Mouse (Mus musculus): ENCODE measurements at regions not wholly inside any gene's neighbourhood (a gene's known extent, or its start where the extent isn't known, plus 50 kb on each side); places are given as distances from the start of the nearest gene placed in this dataset.

DNA sequence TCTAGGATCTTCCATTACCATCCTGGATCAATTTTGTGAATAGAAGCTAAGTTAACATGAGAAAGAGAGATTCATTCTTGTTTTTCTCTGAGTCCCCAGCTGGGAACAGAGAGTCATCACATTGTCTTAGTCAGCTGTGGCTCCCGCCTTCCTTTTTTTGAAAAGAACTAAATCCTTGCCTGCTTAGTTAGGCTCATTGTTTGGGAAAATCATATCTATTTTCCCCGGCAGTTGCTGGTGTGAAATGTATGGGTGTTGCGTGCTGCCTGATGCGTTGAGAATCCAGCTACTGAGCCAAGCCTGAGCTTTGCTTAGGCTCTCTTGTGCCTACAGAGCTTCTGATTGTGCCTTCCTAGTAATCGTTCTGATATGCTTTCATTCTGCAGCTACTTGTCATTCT is 66.3 kb downstream of the Fam50b start:
- no peak for ATAC-seq (ENCODE audit: low read depth)
- Histone ChIP-seq H3K36me3 (no peaks in the 10 kb centered on the region), H3K4me2 (no peak overlapping the region), H3K4me3 (no peak overlapping the region), H3K9me3 (no peaks in the 10 kb centered on the region), H3K27me3 (no peaks in the 10 kb centered on the region), H3K27ac (replicated peaks) (no peak overlapping the region), H3K9ac (no peak overlapping the region), H3K4me1 (replicated peaks) (peaks cover 1% of the 10 kb centered on the region)
- WGBS = 80% methylated on average over 5 of the region's 5 CpGs

DNA sequence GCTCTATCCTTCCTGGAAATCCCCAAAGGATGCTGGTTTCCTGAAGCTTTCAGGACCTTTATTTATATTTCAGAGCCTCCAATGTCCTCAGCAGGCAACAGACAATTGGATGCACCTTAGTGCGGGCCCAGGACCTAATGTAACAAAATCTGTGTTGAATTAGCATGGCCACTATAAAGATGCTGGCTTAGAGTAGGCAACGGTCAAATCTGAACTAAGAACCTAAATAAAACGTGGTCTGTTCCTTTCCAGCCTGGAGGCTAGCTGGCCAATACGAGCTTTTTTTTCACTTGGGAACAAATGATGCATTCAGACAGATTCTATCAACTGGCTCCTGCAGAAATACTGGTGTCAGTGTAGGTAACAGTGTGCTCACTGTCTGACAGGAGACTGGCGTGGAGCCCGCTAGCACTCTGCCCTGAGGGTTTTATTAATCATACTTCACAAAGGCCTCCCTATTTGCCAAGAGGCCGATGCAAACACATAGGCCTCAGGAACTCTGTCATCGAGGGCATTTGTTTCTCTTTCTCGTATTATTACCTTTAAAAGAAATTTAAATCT is 68.5 kb upstream of the Prpf4b start:
- WGBS = 42% methylated on average over 9 of the region's 9 CpGs
- H3K27ac ChIP-seq (replicated peaks) = peak overlapping the region; percentile 62
- H3K9me3 ChIP-seq = no peaks in the 10 kb centered on the region
- H3K9ac ChIP-seq = no peak overlapping the region
- no peaks in the 10 kb centered on the region for H3K27me3 ChIP-seq
- ATAC-seq (ENCODE audit: low read depth) = peak; percentile 63
- no peak overlapping the region for H3K4me3 ChIP-seq
- H3K4me2 ChIP-seq = no peak overlapping the region
- H3K4me1 ChIP-seq (replicated peaks) = peaks cover 12% of the 10 kb centered on the region
- no peaks in the 10 kb centered on the region for H3K36me3 ChIP-seq

DNA sequence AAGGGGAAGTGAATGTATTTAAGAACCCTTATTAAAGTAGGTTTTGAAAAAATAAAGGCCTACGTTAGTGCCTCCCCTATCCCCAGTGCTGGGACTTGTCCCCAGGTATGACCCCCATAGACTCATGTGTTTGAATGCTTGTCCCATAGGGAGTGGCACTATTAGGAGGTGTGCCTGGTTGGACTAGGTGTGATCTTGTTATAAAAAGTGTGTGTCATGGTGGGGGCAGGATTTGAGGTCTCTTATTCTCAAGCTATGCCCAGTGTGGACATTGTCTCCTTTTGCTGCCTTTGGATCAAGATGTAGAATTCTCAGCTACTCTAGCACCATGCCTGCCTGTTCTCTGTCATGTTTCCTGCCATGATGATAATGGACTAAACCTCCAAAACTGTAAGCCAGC is 65.6 kb upstream of the Prpf4b start:
- H3K9ac ChIP-seq = no peak overlapping the region
- H3K4me3 ChIP-seq = no peak overlapping the region
- H3K4me2 ChIP-seq = no peak overlapping the region
- peaks cover 19% of the 10 kb centered on the region for H3K4me1 ChIP-seq (replicated peaks)
- no peak overlapping the region for H3K27ac ChIP-seq (replicated peaks)
- peaks cover 5% of the 10 kb centered on the region; the same call in 1 of the 2 replicates for H3K9me3 ChIP-seq
- ATAC-seq (ENCODE audit: low read depth) = no peak
- H3K36me3 ChIP-seq = no peaks in the 10 kb centered on the region
- 100% methylated on average over 1 of the region's 1 CpGs for WGBS
- H3K27me3 ChIP-seq = no peaks in the 10 kb centered on the region

DNA sequence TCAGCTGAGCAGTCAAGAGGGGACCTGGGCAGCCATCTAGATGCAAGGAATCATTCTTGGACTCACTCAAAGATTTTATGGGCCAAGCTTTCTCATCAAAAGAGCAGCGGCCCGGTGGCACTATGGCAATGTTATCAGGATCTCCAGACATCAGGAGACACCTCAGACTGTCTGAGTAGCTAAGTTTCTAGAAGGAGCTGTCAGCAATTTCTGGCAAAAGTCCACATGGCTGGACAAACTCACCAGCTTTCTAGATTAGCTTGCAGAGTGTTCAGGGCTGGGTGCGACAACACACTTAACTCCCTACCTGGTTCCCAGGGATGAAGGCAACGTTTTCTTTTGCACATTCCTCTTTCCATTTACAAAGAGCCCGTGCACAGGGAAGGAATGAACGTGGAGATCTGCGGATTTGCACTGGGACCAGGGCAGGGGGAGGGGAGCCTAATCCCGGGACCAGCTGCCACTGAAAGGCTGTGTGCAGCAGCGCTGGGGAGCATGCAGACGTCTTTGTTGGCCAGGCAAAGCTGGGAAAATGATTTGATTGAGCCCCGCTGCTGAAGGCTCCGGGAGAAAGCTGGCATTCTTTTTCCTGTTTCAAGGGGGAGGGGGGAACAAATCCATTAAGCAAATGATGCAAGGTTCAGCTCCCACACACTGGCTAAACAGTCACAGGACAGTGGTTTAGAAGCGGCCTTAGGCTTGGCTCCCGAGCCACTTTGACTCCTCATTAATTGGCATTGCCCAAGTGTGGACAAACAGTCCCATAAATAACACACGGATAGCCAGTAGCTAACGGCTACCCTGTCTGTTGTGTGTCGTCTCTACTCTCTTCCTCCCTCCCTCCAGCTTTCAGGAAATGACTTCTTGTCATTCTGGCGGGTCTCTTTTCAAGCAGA is 60.7 kb upstream of the Prpf4b start:
- no peaks in the 10 kb centered on the region for H3K27me3 ChIP-seq
- peak overlapping the region; percentile 1; the same call in 1 of the 2 replicates for H3K9ac ChIP-seq
- ATAC-seq (ENCODE audit: low read depth) = peak; percentile 92
- H3K27ac ChIP-seq (replicated peaks) = peak overlapping the region; percentile 55
- peak overlapping the region; percentile 38 for H3K4me2 ChIP-seq
- H3K4me1 ChIP-seq (replicated peaks) = peaks cover 33% of the 10 kb centered on the region
- H3K4me3 ChIP-seq = no peak overlapping the region
- H3K9me3 ChIP-seq = peaks cover 5% of the 10 kb centered on the region; the same call in 1 of the 2 replicates
- no peaks in the 10 kb centered on the region for H3K36me3 ChIP-seq
- 14% methylated on average over 18 of the region's 18 CpGs for WGBS

DNA sequence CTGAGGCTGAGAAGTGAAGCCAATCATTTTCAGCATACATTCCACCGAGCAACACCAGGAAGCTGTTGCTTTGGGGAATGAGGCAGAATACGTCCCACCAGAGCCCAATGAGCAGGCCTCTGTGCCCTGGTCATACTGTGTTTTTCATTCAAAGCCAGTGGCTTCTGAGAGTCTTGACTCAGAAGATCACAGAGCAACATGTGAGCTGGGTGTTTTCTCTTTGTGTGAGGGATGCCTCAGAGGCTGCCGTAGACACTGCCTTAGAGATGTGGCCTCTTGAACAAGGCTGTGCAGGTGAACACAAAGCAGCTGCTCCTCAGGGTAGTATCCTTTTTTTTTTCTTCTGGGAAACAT is 60.1 kb upstream of the Prpf4b start:
- H3K27ac ChIP-seq (replicated peaks) = peak overlapping the region; percentile 55
- ATAC-seq (ENCODE audit: low read depth) = no peak; the same call in 1 of the 2 replicates
- H3K36me3 ChIP-seq = no peaks in the 10 kb centered on the region
- H3K9ac ChIP-seq = no peak overlapping the region
- H3K9me3 ChIP-seq = peaks cover 5% of the 10 kb centered on the region; the same call in 1 of the 2 replicates
- no peaks in the 10 kb centered on the region for H3K27me3 ChIP-seq
- 13% methylated on average over 3 of the region's 3 CpGs for WGBS
- peak overlapping the region; percentile 38 for H3K4me2 ChIP-seq
- peaks cover 33% of the 10 kb centered on the region for H3K4me1 ChIP-seq (replicated peaks)
- no peak overlapping the region for H3K4me3 ChIP-seq

DNA sequence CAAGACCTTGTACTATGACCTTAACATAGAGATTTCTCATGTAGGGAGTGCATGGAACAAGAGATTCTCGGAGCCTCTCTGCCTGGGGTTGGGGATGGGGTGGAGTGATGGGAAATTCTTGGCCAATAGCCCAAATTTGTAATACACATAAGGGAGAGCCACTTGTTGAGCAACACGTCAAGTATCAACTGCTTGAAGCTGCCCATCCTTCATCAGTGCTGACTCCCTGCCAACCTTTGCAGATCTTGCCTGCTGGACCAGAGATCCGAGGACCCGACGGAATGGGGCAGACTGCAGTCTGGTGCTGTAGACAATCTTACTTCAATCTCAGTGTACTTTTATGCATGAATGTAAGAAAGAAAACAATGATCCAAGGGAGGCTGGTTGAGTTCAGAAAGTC is 56.9 kb upstream of the Prpf4b start:
- no peaks in the 10 kb centered on the region for H3K36me3 ChIP-seq
- WGBS = 89% methylated on average over 5 of the region's 5 CpGs
- H3K27me3 ChIP-seq = no peaks in the 10 kb centered on the region
- no peaks in the 10 kb centered on the region for H3K9me3 ChIP-seq
- H3K4me1 ChIP-seq (replicated peaks) = peaks cover 33% of the 10 kb centered on the region
- H3K27ac ChIP-seq (replicated peaks) = no peak overlapping the region
- no peak for ATAC-seq (ENCODE audit: low read depth)
- H3K4me2 ChIP-seq = no peak overlapping the region
- no peak overlapping the region for H3K9ac ChIP-seq
- H3K4me3 ChIP-seq = no peak overlapping the region

DNA sequence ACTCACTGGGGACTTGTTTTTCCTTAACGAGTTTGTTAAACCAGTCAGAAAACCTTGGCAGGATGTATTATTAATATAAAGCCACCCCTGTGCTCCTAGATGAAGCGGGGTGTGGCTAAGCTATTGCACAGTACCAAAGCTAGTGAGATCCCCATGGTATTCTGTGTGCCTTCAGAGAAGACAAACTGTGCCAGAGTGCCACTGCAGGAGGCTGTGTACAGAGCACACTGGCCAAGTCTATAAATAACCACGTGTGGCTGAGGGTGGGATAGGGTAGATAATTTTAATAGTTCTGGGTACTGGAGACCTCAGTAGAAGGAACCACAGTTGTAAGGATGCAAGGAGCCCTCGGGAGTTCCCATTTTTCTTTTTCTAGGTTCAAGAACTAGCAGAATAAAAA is 54.7 kb upstream of the Prpf4b start:
- WGBS = 56% methylated on average over 4 of the region's 4 CpGs

DNA sequence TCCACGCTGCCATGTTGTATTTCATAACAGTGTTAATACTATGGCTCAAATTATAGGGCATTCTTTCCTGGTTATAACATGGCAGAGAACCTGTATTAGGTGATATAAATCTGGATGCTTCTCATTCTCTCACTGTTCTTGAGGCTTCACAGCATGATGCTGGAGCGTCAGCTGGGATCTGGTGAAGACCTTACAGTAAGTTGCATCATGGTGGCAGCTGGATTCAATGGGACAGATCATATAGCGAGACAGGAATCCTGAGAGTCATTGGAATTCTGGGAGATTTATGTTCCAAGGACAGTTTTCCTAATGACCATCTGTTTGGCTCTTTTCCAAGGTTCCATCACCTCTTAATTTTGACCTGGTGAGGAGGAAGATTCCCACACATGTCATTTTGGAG is 53.2 kb upstream of the Prpf4b start:
- Histone ChIP-seq H3K4me1 (replicated peaks) (peaks cover 3% of the 10 kb centered on the region; the same call in 1 of the 2 replicates), H3K9ac (no peak overlapping the region), H3K27me3 (no peaks in the 10 kb centered on the region), H3K36me3 (no peaks in the 10 kb centered on the region), H3K4me3 (no peak overlapping the region), H3K4me2 (no peak overlapping the region), H3K9me3 (no peaks in the 10 kb centered on the region), H3K27ac (replicated peaks) (no peak overlapping the region)
- WGBS = 77% methylated on average over 3 of the region's 3 CpGs
- no peak for ATAC-seq (ENCODE audit: low read depth)

More for the DNA sequence above, 54.7 kb upstream of the Prpf4b start:
- Histone ChIP-seq H3K4me3 (no peak overlapping the region), H3K9ac (no peak overlapping the region), H3K4me2 (no peak overlapping the region), H3K4me1 (replicated peaks) (peaks cover 18% of the 10 kb centered on the region), H3K27ac (replicated peaks) (no peak overlapping the region), H3K27me3 (no peaks in the 10 kb centered on the region), H3K36me3 (no peaks in the 10 kb centered on the region), H3K9me3 (no peaks in the 10 kb centered on the region)
- ATAC-seq (ENCODE audit: low read depth) = peak; percentile 50; the same call in 1 of the 2 replicates

DNA sequence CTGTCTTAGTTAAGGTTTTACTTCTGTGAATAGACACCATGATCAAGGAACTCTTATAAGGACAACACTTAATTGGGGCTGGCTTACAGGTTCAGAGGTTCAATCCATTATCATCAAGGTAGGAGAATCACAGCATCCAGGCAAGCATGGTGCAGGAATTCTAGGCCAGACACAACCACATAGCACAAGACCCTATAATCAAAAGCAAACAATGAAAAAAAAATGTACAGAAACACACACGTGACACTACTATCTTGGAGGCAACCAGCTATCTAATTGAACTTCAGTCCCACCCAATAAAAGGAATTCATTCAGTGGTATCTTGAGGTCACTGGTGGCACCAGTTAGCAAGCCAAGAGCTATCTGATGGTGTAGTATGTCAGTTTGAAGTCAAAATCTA is 50.9 kb upstream of the Prpf4b start:
- Histone ChIP-seq H3K4me2 (no peak overlapping the region), H3K27ac (replicated peaks) (no peak overlapping the region), H3K9ac (no peak overlapping the region), H3K9me3 (no peaks in the 10 kb centered on the region), H3K27me3 (no peaks in the 10 kb centered on the region), H3K4me3 (no peak overlapping the region), H3K36me3 (no peaks in the 10 kb centered on the region), H3K4me1 (replicated peaks) (peaks cover 6% of the 10 kb centered on the region; the same call in 1 of the 2 replicates)
- no peak for ATAC-seq (ENCODE audit: low read depth)
- 88% methylated on average over 1 of the region's 1 CpGs for WGBS

Data from neural tube, embryonic 13.5 days (tissue).